Mouse (Mus musculus) embryonic facial prominence, embryonic 13.5 days (tissue): ENCODE data around the gene Prex1. TPM values are rescaled to one million over a fixed set of nuclear protein-coding genes. Genes with fewer than 3 reads are reported as not detected.

Experiments
- ATAC-seq: fragments of 200-750 bp; cut with Nextera tagmentation; 2 replicates; pipeline ENCODE4 v1.8.0; 2017; ENCODE audit warnings: low read depth; ENCODE audit not compliant: insufficient number of reproducible peaks, insufficient read depth, low FRiP score, low TSS enrichment
- H3K27ac ChIP-seq: fragments of 300-500 bp; sonication (generic); 2 replicates; pipeline ENCODE4 v1.5.1; 2015; ENCODE audit warnings: moderate library complexity, mild to moderate bottlenecking, inconsistent platforms
- H3K27me3 ChIP-seq: fragments of 300-500 bp; sonication (generic); 2 replicates; pipeline ENCODE4 v1.6.1; 2015; ENCODE audit warnings: mild to moderate bottlenecking, inconsistent platforms
- H3K36me3 ChIP-seq: fragments of 300-500 bp; sonication (generic); 2 replicates; pipeline ENCODE4 v1.6.1; 2015; ENCODE audit warnings: mild to moderate bottlenecking, inconsistent platforms
- H3K4me1 ChIP-seq: fragments of 300-500 bp; sonication (generic); 2 replicates; pipeline ENCODE4 v1.6.1; 2015; ENCODE audit warnings: inconsistent platforms
- H3K4me2 ChIP-seq: fragments of 300-500 bp; sonication (generic); 2 replicates; pipeline ENCODE4 v1.6.1; 2015; ENCODE audit warnings: moderate library complexity, mild to moderate bottlenecking, inconsistent platforms
- H3K4me3 ChIP-seq: fragments of 300-500 bp; sonication (generic); 2 replicates; pipeline ENCODE4 v1.5.1; 2015; ENCODE audit warnings: mild to moderate bottlenecking, inconsistent platforms
- H3K9ac ChIP-seq: fragments of 300-500 bp; sonication (generic); 2 replicates; pipeline ENCODE4 v1.6.1; 2015; ENCODE audit warnings: mild to moderate bottlenecking, inconsistent platforms
- H3K9me3 ChIP-seq: fragments of 300-500 bp; sonication (generic); 2 replicates; pipeline ENCODE4 v1.6.1; 2016; ENCODE audit warnings: inconsistent platforms
- WGBS: fragments of 180-500 bp; shearing (Covaris S2); methylation state at CpG from one replicate; pipeline ENCODE4 v1.1.7; 2015; ENCODE audit warnings: mixed read lengths; 5-methylcytosine and 5-hydroxymethylcytosine counted together
- polyA plus RNA-seq: library from polyadenylated mRNA; unstranded; fragments of >200 nt; fragmentation: Nextera tagmentation; extraction: Ambion mirVana; gene quantifications from 2 replicates; pipeline ENCODE4 v1.2.1, GENCODE M21; 2015

Gene Prex1
- polyA plus RNA-seq, 1 experiment from 2014 or later, result 28.4 TPM

- Histone ChIP-seq H3K4me3 (no peak overlapping the region), H3K27me3 (no peaks in the 10 kb centered on the region), H3K36me3 (no peaks in the 10 kb centered on the region), H3K27ac (no peak overlapping the region), H3K9ac (no peak overlapping the region), H3K4me1 (peaks cover 10% of the 10 kb centered on the region), H3K9me3 (no peaks in the 10 kb centered on the region), H3K4me2 (no peak overlapping the region)
- no peak for ATAC-seq
- WGBS, result 45% methylated on average over 6 of the region's 6 CpGs
These were observed 196.7 kb downstream of the Prex1 start for GRCm38 (mm10) chr2:166516818-166517353.

Other genes starting within 250 kb of the Prex1 start
- gene Trp53rkb, start 78.7 kb upstream of the Prex1 start, polyA plus RNA-seq, result 10.4 and 11.3 TPM in 2 replicates
- 3.5 and 3.7 TPM in 2 replicates for gene Arfgef2, start 91.8 kb upstream of the Prex1 start, polyA plus RNA-seq
- 120 and 123 TPM in 2 replicates for gene Cse1l, start 192.2 kb upstream of the Prex1 start, polyA plus RNA-seq